Mouse (Mus musculus) B cell, adult 2 months (primary cell): ENCODE data around the gene Kcna6.

Experiments
- DNase-seq, 2 experiments: peaks; one replicate each; pipeline ENCODE4 v3.0.0; 2022

Gene Kcna6

DNA sequence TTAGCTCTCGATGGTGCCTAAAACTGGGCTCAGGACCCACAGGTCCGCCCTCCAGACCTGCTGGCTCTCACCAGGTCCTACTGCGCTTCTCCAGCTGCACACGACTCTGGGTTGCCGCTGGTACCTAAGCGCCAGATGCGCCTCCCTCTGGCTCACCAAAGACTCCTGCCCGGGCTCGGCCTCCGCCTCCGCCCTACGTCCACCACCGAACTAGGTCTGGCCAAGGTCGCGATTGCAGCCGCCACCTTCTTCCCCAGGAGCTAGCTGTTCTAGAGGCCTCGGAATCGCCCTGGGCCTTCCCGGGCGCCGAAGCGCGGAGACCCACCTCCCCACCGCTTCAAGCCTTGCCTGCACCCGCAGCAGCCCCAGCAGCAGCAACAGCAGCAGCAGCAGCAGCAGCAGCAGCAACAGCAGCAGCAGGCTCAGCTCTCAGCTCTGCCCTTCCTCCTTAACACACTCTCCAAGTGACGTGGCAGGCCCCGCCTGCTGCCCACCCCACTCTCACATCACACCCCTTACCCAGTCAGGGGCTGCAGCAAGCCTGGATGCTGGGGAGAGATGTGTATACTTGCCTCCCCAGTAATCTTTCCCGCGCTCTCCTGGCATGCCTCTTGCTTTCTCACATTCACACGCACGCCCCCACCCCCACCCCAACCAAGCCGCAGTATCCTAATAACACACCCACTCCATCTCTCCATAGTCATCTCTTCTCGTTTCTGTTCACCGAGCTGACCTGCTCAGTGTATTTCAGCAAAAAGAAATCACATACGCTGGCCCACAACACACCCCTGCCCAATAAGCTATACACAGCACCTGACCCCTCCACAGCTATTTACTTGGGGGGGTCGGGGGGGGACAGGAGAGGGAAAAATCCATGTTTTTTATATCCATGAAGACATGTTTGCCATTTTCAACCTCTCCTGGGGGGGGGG lies at the start of gene Kcna6:
Kcna6 (minus strand) TSS at position 464 of the 932 bp plus-strand sequence.
- DNase-seq: no peak

DNA sequence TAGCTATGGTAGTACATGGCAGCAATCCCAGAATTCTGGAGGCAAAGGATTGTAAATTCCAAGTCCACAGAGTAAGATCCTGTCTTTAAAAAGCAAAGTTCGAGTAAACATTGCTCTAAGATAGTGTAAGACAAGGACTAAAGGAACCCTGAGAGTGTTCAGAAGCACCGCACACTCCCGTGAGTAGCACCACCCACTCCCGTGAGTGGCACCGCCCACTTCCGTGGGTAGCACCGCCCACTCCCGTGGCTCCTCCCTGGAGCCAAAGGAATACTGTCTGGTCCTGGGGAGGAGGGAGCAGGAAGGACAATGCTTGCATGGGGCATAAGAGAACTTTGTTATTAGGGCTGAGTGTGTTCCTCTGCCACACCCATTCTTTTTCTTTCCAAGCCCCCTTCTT lies 48.4 kb upstream of the Kcna6 start:
- DNase-seq: no peak

- no peak for DNase-seq
Observed at GRCm38 (mm10) chr6:126784206-126784605, 43.7 kb upstream of the Kcna6 start.

- DNase-seq: no peak
Observed at GRCm38 (mm10) chr6:126783651-126784066, 43.2 kb upstream of the Kcna6 start.

DNA sequence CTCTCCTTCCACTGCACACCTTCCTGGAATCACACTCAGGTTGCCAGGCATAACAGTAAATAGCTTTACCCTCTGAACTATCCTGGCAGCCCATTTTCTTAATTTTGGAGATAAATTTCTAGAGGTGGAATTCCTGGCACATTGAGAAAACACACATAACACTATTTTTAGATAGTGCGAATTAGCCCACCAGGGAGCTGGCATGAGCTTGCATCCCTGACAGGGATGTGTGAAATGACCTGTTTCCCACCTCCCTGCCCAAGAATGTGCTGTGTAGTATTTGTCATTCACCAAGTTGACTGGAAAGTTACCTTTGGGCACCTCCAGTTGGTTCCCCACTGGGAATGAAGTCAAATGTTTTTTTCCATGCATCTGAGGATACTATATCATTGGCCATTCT lies 42.6 kb upstream of the Kcna6 start:
- no peak for DNase-seq

- DNase-seq: no peak
Observed at GRCm38 (mm10) chr6:126777889-126778288, 37.4 kb upstream of the Kcna6 start.

GRCm38 (mm10) chr6:126773873-126774272 lies 33.4 kb upstream of the Kcna6 start:
- DNase-seq: no peak

- DNase-seq: no peak
Observed at GRCm38 (mm10) chr6:126772326-126772725, 31.9 kb upstream of the Kcna6 start.

DNA sequence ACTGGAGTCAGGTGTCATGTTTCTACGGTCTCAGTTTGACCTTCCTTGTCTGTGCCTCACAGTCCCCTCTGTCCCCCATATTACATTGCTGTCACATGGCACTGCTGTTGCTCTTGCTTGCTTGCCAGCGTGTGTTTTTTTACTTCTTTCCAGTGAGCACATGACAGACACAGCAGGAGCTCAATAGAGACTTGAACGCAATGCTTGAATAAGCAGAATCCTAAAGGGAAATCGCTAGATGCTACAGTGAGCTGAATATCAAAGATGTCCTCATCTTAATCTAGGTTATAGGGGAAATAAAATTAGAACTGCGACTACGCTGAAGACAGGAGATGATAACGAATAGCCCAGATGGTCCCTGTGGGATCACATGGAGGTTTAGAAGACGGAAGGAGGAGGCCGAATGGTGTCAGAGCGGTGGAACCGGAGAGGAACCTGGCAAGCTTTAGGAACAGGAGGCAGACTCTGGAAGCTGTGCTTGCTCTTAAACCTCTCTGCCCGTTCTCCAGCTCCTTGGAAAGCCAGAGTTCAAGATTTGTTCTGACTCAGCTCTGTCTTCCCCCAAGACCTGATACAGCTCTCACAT lies 29.8 kb upstream of the Kcna6 start:
- no peak for DNase-seq

- no peak for DNase-seq
Observed at GRCm38 (mm10) chr6:126768957-126769665, 28.6 kb upstream of the Kcna6 start.

DNA sequence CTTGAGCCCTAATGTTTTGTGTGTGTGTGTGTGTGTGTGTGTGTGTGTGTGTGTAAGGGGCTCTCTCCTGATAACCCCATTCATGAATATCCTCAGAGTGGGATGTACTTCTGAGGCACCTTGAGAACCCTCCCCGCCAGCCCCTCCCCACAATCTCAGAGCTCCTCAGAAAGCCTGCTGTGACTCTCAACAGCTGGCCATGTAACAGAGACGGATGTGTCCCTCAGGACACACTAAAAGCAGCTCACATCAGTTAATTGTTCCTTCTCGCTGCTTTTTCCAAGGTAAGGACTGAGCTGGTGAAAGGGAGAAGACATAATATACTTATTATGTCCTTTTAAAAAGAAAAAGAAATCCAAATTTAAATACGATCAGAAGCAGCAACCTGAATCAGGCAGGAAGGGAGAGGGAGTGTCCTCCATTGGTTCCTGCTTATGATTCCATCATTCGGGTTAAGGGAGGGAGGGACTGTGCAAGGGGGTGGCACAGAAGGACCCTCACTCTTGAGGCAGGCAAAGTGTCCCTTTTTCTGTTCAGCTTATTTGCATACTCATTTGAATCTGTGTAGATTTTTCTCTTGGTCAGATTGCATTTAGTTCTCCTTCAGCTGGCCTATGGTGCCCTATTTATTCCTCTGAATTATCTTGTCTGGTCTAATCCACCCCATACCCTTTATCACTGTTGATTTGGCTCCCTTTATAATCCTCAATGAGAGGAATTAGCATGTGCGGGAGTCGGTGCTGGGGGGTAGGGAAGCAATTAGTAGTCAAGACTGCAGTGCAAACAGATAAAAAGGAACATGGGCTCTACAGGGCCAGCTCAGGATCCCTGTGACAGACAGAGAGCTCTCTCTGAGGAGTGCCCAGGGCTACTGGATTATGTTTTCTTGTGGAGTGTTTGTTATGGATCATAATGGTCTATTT lies 27.4 kb upstream of the Kcna6 start:
- no peak for DNase-seq

DNA sequence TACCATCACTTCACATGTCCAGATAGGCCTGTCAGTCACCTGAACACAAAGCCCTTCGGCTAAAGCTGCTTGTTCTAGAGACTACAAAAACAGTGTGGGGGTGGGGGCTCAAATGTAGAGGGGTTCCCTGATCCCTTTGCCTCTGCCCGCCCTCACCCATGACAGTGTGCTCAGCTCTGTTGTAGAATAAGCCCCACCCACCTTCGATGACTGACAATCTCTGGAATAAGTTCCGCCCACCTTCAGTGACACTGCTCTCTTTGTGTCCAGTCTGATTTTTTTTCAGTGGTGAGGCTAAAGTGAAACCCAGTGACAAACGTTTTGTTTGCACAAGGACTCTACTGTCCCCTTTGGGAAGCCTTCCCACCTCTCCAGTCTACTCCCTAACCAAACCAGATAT lies 26.1 kb upstream of the Kcna6 start:
- no peak for DNase-seq

DNA sequence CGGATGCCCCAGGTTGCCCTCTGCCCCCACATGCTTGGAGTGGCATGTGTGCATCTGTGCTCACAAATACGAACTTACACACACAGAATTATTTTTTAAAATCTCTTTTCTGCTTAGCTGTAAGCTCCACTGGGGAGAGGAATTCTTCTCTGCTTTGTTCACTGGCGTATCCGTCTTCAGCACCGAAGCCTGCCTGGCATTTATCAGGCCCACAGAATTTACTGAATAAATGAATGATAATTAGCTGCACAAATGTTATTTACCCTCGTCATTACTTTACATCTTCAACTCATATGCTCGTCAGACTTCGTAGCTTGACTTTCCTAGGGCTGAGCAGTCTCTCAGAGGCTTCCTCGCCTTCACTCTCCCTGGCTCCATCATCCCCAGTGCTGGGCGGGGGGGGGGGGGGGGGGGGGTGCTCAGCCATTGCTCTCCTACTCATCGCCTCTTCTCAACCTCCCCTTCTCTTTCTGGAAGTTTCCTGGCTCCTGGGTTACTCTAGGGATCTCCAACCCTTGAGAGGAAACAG lies 24.2 kb upstream of the Kcna6 start:
- no peak for DNase-seq

GRCm38 (mm10) chr6:126761362-126761761 lies 20.9 kb upstream of the Kcna6 start:
- no peak for DNase-seq

GRCm38 (mm10) chr6:126755729-126756411 lies 15.4 kb upstream of the Kcna6 start:
- no peak for DNase-seq

DNA sequence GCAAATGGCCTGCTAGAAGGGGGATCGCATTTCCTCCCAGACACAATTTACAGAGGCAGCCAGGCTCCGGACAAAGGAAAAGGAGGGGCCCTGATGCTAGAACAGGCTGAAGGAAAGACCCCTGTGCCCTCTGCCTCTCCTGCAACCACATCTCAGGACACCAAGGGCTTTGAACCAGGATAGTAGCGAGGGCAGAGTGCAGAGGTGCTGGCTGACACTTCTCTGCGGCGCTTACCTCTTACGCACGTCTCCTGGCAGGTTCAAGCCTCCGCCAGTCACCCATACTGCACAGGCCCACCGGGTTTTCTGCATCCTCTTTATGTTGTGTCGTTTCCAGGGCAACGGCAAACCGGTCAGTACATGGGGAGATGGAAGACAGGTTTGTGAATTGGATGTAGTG lies 12.0 kb upstream of the Kcna6 start:
- no peak for DNase-seq

DNA sequence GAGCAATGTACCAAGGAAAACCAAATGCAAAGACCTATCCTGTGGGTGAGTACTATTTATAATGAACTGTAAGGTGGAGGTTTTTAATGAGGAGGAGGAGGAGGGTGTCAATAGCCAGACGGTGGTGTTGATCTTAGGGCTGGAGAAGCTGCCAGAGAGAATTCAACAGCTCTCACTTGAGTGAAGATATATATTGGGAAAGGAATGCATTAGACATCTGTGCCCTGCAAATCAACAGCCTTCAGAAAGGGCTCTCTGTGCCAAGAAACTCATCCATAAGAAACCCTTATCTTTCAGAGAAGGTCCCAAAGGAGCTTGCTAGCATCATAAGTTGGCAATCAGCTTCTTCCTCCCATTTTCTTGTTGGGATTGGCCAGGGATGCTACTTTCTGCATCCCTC lies 5.4 kb upstream of the Kcna6 start:
- DNase-seq: no peak

DNA sequence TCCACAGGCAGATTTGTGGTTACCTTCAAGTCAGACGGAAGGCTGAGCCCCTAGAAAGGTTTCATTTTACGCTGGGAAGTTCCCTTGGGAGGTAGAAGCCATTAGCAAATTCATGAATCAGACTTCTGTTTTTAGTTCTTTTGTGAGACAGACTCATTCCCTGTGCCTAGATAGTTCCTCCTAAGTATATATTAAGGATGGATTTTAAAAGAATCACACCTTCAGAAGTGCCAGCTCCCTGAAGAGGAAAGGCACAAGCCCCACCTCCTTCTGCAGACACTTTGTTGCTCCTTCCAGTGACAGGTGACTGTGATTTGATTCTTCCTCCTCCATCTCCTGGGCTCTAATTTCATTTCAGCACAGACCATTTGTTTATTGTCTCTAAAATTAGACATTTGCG lies 2.1 kb upstream of the Kcna6 start:
- no peak for DNase-seq

DNA sequence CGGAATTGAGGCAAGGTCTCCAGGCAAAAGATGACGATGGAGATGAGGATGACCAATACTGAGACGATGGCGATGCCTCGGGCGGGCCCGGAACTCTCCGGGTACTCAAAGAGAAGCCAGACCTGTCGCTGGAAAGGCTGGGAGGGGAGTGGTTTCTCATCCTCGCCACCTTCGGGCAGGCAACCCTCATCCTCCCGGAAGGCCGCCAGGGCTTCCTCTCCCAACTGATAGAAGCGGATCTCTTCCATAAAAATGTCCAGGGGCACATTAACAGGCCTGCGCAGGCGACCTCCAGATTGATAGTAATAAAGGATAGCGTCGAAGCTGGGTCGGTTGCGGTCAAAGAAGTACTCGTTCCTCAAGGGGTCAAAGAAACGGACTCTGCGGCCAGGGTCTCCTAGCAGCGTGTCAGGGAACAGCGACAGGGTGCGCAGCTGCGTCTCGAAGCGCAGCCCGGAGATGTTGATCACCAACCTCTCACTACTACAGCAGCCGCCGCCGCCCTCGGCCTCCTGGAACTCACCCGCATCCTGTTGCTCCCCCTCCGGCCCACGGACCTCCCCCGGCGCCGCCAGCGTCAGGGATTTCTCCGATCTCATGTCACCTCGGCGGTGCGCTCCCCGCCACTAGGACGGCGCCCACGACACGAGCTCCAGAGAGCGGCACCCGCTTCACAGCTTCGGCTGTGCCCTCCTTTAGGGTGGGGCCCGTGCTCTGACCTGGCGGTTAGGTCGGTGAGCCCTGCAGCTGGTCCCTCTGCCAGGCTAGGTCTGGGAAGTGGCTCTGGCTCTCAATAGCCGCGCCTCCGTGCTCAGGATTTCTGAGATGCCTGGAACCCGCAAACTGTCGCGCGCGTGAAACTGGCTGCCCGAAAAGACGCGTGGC lies 906 bp downstream of the Kcna6 start:
- DNase-seq: no peak

GRCm38 (mm10) chr6:126736996-126737395 lies 3.5 kb downstream of the Kcna6 start:
- no peak for DNase-seq

- no peak for DNase-seq
Observed at GRCm38 (mm10) chr6:126735806-126736205, 4.7 kb downstream of the Kcna6 start.
